8 mouse cellular contexts compared by ENCODE assay signal in the genomic region with DNA sequence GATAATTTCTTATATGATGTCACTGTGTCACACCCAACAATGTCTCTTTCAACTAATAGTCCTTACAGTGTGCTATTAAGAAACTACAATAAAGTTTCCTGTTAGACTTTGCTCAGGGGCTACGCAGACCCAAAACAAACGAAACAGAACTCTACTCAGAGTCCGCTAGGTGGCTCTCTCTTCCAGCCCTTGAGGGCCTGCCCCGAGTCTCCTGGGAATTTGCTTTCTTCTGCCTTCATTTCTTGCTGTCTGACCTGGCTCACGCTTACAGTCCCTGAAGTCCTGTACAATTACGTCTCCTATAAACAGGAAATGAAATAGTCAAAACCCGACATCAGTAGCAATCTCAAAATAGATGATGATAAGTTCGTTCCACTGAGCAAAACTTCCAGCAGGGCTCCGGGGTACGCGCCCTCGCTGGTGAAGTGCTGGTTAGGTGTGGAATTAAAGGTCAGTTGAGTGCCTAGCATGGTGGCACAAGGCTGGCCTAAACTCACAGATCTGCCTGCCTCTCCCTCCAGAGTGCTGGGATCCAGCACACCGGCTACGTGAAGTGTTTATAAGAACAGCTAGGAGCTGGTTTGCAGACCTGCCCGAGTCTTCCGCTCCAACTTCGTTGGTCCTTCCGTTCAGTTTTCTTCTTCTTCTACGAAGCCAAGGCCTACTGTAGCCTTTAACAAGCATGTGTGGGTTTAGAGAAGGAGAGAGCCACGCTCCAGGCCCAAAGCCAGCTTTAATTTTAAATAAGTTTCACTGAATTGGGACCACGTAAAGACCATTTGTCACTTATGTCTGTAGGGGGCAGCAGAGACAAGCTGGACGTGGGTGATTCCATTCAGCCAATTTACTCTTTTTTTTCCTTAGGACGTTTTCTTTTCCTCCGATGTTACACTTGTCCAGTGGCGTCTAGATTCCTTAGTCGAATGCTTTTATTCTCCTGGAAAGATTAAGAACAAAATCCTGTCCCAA. TPM values are rescaled to one million over a fixed set of nuclear protein-coding genes. Genes with fewer than 3 reads are reported as not detected.
DNase-seq lines count a peak whose midpoint lies in the region; ATAC-seq and TF ChIP-seq lines count a peak whose summit lies in the region.

No protein-coding gene starts in this region.

- no peaks in the 10 kb centered on the region for H3K27me3 ChIP-seq in E14TG2a.4 (ENCODE audit: insufficient read depth, low read length)
- no peaks in the 10 kb centered on the region for H3K27me3 ChIP-seq in embryonic facial prominence, embryonic 14.5 days (replicated peaks; ENCODE audit: control insufficient read depth, insufficient read depth, low read length)
- H3K27me3 ChIP-seq in heart, embryonic 12.5 days (replicated peaks): 0 out of 2 replicates have a peak, but pooled peaks cover 7% of the 10 kb centered on the region
- H3K27me3 ChIP-seq in kidney, embryonic 14.5 days (ENCODE audit: control insufficient read depth, insufficient read depth, low read length): no peaks in the 10 kb centered on the region
- peaks cover 14% of the 10 kb centered on the region for H3K27me3 ChIP-seq in liver, embryonic 12.5 days (replicated peaks)
- H3K27me3 ChIP-seq in thymus, adult 2 months (ENCODE audit: control insufficient read depth, insufficient read depth, low read length): no peaks in the 10 kb centered on the region

- peak; percentile 56 for TF ChIP-seq CTCF in E14TG2a.4 (conservative IDR thresholded peaks at IDR 0.05; ENCODE audit: low read length)
- peak; percentile 57; the same call in 1 of the 2 replicates for TF ChIP-seq CTCF in thymus, adult 2 months (IDR thresholded peaks at IDR 0.05; ENCODE audit: borderline replicate concordance, control insufficient read depth, extremely low read depth, insufficient read depth, low read length, poor library complexity)

- H3K4me3 ChIP-seq in E14TG2a.4 (replicated peaks; ENCODE audit: low read length): peak overlapping the region; percentile 49
- H3K4me3 ChIP-seq in embryonic facial prominence, embryonic 14.5 days (ENCODE audit: low read depth, low read length): peak overlapping the region; percentile 24
- peak overlapping the region; percentile 24 for H3K4me3 ChIP-seq in heart, embryonic 12.5 days
- H3K4me3 ChIP-seq in kidney, embryonic 14.5 days (ENCODE audit: low read length): peak overlapping the region; percentile 17; the same call in 1 of the 2 replicates
- peak overlapping the region; percentile 32 for H3K4me3 ChIP-seq in liver, embryonic 12.5 days
- H3K4me3 ChIP-seq in thymus, adult 2 months (ENCODE audit: control insufficient read depth, insufficient read depth, low read length): peak overlapping the region; percentile 8; the same call in 1 of the 2 replicates

- H3K27ac ChIP-seq in embryonic facial prominence, embryonic 14.5 days (replicated peaks; ENCODE audit: low read depth, low read length): no peak overlapping the region
- no peak overlapping the region for H3K27ac ChIP-seq in heart, embryonic 12.5 days (ENCODE audit: poor library complexity, severe bottlenecking)
- no peak overlapping the region for H3K27ac ChIP-seq in kidney, embryonic 14.5 days (ENCODE audit: low read depth, low read length)
- H3K27ac ChIP-seq in liver, embryonic 12.5 days: no peak overlapping the region
- no peak overlapping the region for H3K27ac ChIP-seq in thymus, adult 2 months (ENCODE audit: control insufficient read depth, insufficient read depth, low read length)

- ATAC-seq in embryonic facial prominence, embryonic 14.5 days (ENCODE audit: low read depth): peak; percentile 45; the same call in 1 of the 2 replicates
- no peak for ATAC-seq in heart, embryonic 12.5 days (ENCODE audit: insufficient number of reproducible peaks, low FRiP score)
- ATAC-seq in kidney, embryonic 14.5 days (ENCODE audit: low FRiP score, low TSS enrichment): peak; percentile 54; the same call in 1 of the 2 replicates
- no peak for ATAC-seq in liver, embryonic 12.5 days

- TF ChIP-seq POLR2A in thymus, adult 2 months (IDR thresholded peaks at IDR 0.05; ENCODE audit: control insufficient read depth, extremely low read depth, insufficient read depth, low read length, poor library complexity): no peak

- H3K9me3 ChIP-seq in E14TG2a.4 (ENCODE audit: low read length): no peaks in the 10 kb centered on the region
- H3K9me3 ChIP-seq in embryonic facial prominence, embryonic 14.5 days (ENCODE audit: control insufficient read depth, low read length): no peaks in the 10 kb centered on the region
- H3K9me3 ChIP-seq in heart, embryonic 12.5 days (replicated peaks): no peaks in the 10 kb centered on the region
- no peaks in the 10 kb centered on the region for H3K9me3 ChIP-seq in kidney, embryonic 14.5 days (ENCODE audit: control insufficient read depth, low read length)
- no peaks in the 10 kb centered on the region for H3K9me3 ChIP-seq in liver, embryonic 12.5 days (replicated peaks)

- peak overlapping the region; percentile 51 for H3K9ac ChIP-seq in embryonic facial prominence, embryonic 14.5 days (ENCODE audit: low read depth, low read length)
- H3K9ac ChIP-seq in heart, embryonic 12.5 days: peak overlapping the region; percentile 33; the same call in 1 of the 2 replicates
- no peak overlapping the region for H3K9ac ChIP-seq in kidney, embryonic 14.5 days (ENCODE audit: low read depth, low read length)
- no peak overlapping the region for H3K9ac ChIP-seq in liver, embryonic 12.5 days

- peak overlapping the region; percentile 56 for H3K4me2 ChIP-seq in embryonic facial prominence, embryonic 14.5 days (ENCODE audit: low read depth, low read length)
- peak overlapping the region; percentile 70 for H3K4me2 ChIP-seq in heart, embryonic 12.5 days
- H3K4me2 ChIP-seq in kidney, embryonic 14.5 days (replicated peaks; ENCODE audit: low read depth, low read length): peak overlapping the region; percentile 26
- H3K4me2 ChIP-seq in liver, embryonic 12.5 days: peak overlapping the region; percentile 64

- H3K36me3 ChIP-seq in E14TG2a.4 (ENCODE audit: insufficient read depth, low read length): no peaks in the 10 kb centered on the region
- no peaks in the 10 kb centered on the region for H3K36me3 ChIP-seq in embryonic facial prominence, embryonic 14.5 days (ENCODE audit: control insufficient read depth, insufficient read depth, low read length)
- H3K36me3 ChIP-seq in heart, embryonic 12.5 days: no peaks in the 10 kb centered on the region
- no peaks in the 10 kb centered on the region for H3K36me3 ChIP-seq in kidney, embryonic 14.5 days (ENCODE audit: control insufficient read depth, insufficient read depth, low read length)
- no peaks in the 10 kb centered on the region for H3K36me3 ChIP-seq in liver, embryonic 12.5 days
- no peaks in the 10 kb centered on the region for H3K36me3 ChIP-seq in thymus, adult 2 months (ENCODE audit: control insufficient read depth, insufficient read depth, low read length)

- H3K4me1 ChIP-seq in E14TG2a.4 (replicated peaks; ENCODE audit: low read depth, low read length): peaks cover 5% of the 10 kb centered on the region; the same call in 1 of the 2 replicates
- peaks cover 5% of the 10 kb centered on the region; the same call in 1 of the 2 replicates for H3K4me1 ChIP-seq in embryonic facial prominence, embryonic 14.5 days (ENCODE audit: control insufficient read depth, insufficient read depth, low read length)
- H3K4me1 ChIP-seq in heart, embryonic 12.5 days (replicated peaks): 0 out of 2 replicates have a peak, but pooled peaks cover 3% of the 10 kb centered on the region
- no peaks in the 10 kb centered on the region for H3K4me1 ChIP-seq in kidney, embryonic 14.5 days (ENCODE audit: control insufficient read depth, insufficient read depth, low read length)
- H3K4me1 ChIP-seq in liver, embryonic 12.5 days: peaks cover 8% of the 10 kb centered on the region
- peaks cover 3% of the 10 kb centered on the region; the same call in 1 of the 2 replicates for H3K4me1 ChIP-seq in thymus, adult 2 months (replicated peaks; ENCODE audit: control insufficient read depth, insufficient read depth, low read length)

- 24% methylated on average over 26 of the region's 26 CpGs for WGBS in embryonic facial prominence, embryonic 14.5 days
- 25% methylated on average over 26 of the region's 26 CpGs for WGBS in heart, embryonic 12.5 days
- 30% methylated on average over 26 of the region's 26 CpGs for WGBS in kidney, embryonic 14.5 days
- 23% methylated on average over 26 of the region's 26 CpGs for WGBS in liver, embryonic 12.5 days (ENCODE audit: insufficient replicate concordance)
- 38% methylated on average over 26 of the region's 26 CpGs for WGBS in thymus, adult 2 months

- DNase-seq in adrenal gland, postnatal 36 days: peak; percentile 63 to 76
- DNase-seq in embryonic facial prominence, embryonic 14.5 days (ENCODE audit: low spot score): peak; percentile 93
- peak; percentile 79 for DNase-seq in naive thymus-derived CD4-positive, alpha-beta T cell, adult 2 months (ENCODE audit: low read depth)
- peak; percentile 49 for DNase-seq in thymus, adult 2 months

RNA-seq across cellular contexts. Expression of gene Treh, which starts 17.7 kb away (rescaled TPM):
- total RNA-seq in adrenal gland, postnatal 36 days (2021): not detected
- not detected in 2 replicates for polyA plus RNA-seq in embryonic facial prominence, embryonic 14.5 days (2014; fragmentation: Nextera tagmentation; extraction: Ambion mirVana)
- not detected in 2 replicates for polyA plus RNA-seq in heart, embryonic 12.5 days (2016; fragmentation: Nextera tagmentation; extraction: Ambion mirVana)
- polyA plus RNA-seq in kidney, embryonic 14.5 days (2014; fragmentation: Nextera tagmentation; extraction: Ambion mirVana): not detected in 2 replicates
- polyA plus RNA-seq in liver, embryonic 12.5 days (2016; fragmentation: Nextera tagmentation; extraction: Ambion mirVana): not detected in 2 replicates
- polyA plus RNA-seq in thymus, adult 2 months (2012; rRNA removed): 0.15 and 0.29 TPM in 2 replicates

RNA-seq across cellular contexts. Expression of gene Ddx6, which starts 50.7 kb away (rescaled TPM):
- total RNA-seq in adrenal gland, postnatal 36 days (2021): 100 to 1,000 TPM; 134 to 149 TPM
- polyA plus RNA-seq in embryonic facial prominence, embryonic 14.5 days (2014; fragmentation: Nextera tagmentation; extraction: Ambion mirVana): 16.1 and 18.2 TPM in 2 replicates
- 12.4 and 13.5 TPM in 2 replicates for polyA plus RNA-seq in heart, embryonic 12.5 days (2016; fragmentation: Nextera tagmentation; extraction: Ambion mirVana)
- 28.2 and 29.1 TPM in 2 replicates for polyA plus RNA-seq in kidney, embryonic 14.5 days (2014; fragmentation: Nextera tagmentation; extraction: Ambion mirVana)
- polyA plus RNA-seq in liver, embryonic 12.5 days (2016; fragmentation: Nextera tagmentation; extraction: Ambion mirVana): 9.3 and 10.0 TPM in 2 replicates
- 29.2 and 35.6 TPM in 2 replicates for polyA plus RNA-seq in thymus, adult 2 months (2012; rRNA removed)

Comparison
In these comparisons a context has a peak if more than half of its experiments do, and no peak if none do; other contexts are left out.
1. ATAC-seq: peak in embryonic facial prominence, embryonic 14.5 days (single experiment) and kidney, embryonic 14.5 days (single experiment); none in heart, embryonic 12.5 days (single experiment) and liver, embryonic 12.5 days (single experiment).
2. H3K9ac ChIP-seq: peak in embryonic facial prominence, embryonic 14.5 days (single experiment) and heart, embryonic 12.5 days (single experiment); none in kidney, embryonic 14.5 days (single experiment) and liver, embryonic 12.5 days (single experiment).
3. Peak in every context shown above with its lines, with median percentiles within 50 percentile points of each other: H3K4me3 ChIP-seq, DNase-seq and H3K4me2 ChIP-seq.